Mouse (Mus musculus): ENCODE results near the gene Armc6. TPM values are rescaled to one million over a fixed set of nuclear protein-coding genes. Genes with fewer than 3 reads are reported as not detected.
"Not testable (repeated sequence)": the region's sequence is repeated elsewhere in the genome, so short reads cannot be mapped to it uniquely, and the experiment has no call there.

The Armc6 gene
- polyA plus RNA-seq, 1 experiment from 2014 or later = 22.1 TPM

- ATAC-seq (replicated peaks; ENCODE audit: extremely low read depth, insufficient read depth, low FRiP score) = no peak
- Histone ChIP-seq H3K27ac (ENCODE audit: low read length) (no peak overlapping the region; the same call in 1 of the 2 replicates), H3K27me3 (ENCODE audit: control insufficient read depth, insufficient read depth, low read length) (no peaks in the 10 kb centered on the region), H3K4me2 (ENCODE audit: low read depth, low read length) (no peak overlapping the region), H3K4me1 (ENCODE audit: control insufficient read depth, insufficient read depth, low read length) (peaks cover 18% of the 10 kb centered on the region), H3K36me3 (ENCODE audit: control insufficient read depth, insufficient read depth) (peaks cover 13% of the 10 kb centered on the region; the same call in 1 of the 2 replicates), H3K9ac (ENCODE audit: low read length) (no peak overlapping the region), H3K4me3 (ENCODE audit: low read length) (no peak overlapping the region), H3K9me3 (replicated peaks; ENCODE audit: control insufficient read depth, low read length) (no peaks in the 10 kb centered on the region)
- 85% methylated on average over 3 of the region's 3 CpGs for WGBS
Observed at GRCm38 (mm10) chr8:70220911-70221310, 13.4 kb downstream of the Armc6 start.

GRCm38 (mm10) chr8:70220236-70220840, 13.9 kb downstream of the Armc6 start:
- H3K9ac ChIP-seq (ENCODE audit: low read length) = peak overlapping the region; percentile 44; the same call in 1 of the 2 replicates
- no peak; the same call in 1 of the 2 replicates for ATAC-seq (replicated peaks; ENCODE audit: extremely low read depth, insufficient read depth, low FRiP score)
- H3K36me3 ChIP-seq (ENCODE audit: control insufficient read depth, insufficient read depth) = peaks cover 13% of the 10 kb centered on the region; the same call in 1 of the 2 replicates
- H3K27ac ChIP-seq (ENCODE audit: low read length) = peak overlapping the region; percentile 13
- WGBS = 57% methylated on average over 8 of the region's 8 CpGs
- no peaks in the 10 kb centered on the region for H3K27me3 ChIP-seq (ENCODE audit: control insufficient read depth, insufficient read depth, low read length)
- peaks cover 18% of the 10 kb centered on the region for H3K4me1 ChIP-seq (ENCODE audit: control insufficient read depth, insufficient read depth, low read length)
- H3K4me3 ChIP-seq (ENCODE audit: low read length) = no peak overlapping the region
- no peak overlapping the region for H3K4me2 ChIP-seq (ENCODE audit: low read depth, low read length)
- H3K9me3 ChIP-seq (replicated peaks; ENCODE audit: control insufficient read depth, low read length) = no peaks in the 10 kb centered on the region

- Histone ChIP-seq H3K9ac (ENCODE audit: low read length) (no peak overlapping the region), H3K4me2 (ENCODE audit: low read depth, low read length) (no peak overlapping the region), H3K27ac (ENCODE audit: low read length) (no peak overlapping the region), H3K4me1 (ENCODE audit: control insufficient read depth, insufficient read depth, low read length) (peaks cover 18% of the 10 kb centered on the region), H3K4me3 (ENCODE audit: low read length) (no peak overlapping the region), H3K9me3 (replicated peaks; ENCODE audit: control insufficient read depth, low read length) (no peaks in the 10 kb centered on the region), H3K27me3 (ENCODE audit: control insufficient read depth, insufficient read depth, low read length) (no peaks in the 10 kb centered on the region), H3K36me3 (ENCODE audit: control insufficient read depth, insufficient read depth) (peaks cover 7% of the 10 kb centered on the region; the same call in 1 of the 2 replicates)
- ATAC-seq (replicated peaks; ENCODE audit: extremely low read depth, insufficient read depth, low FRiP score) = no peak
- 47% methylated on average over 5 of the region's 5 CpGs for WGBS
Observed at GRCm38 (mm10) chr8:70219107-70219684, 15.1 kb downstream of the Armc6 start.

- ATAC-seq (replicated peaks; ENCODE audit: extremely low read depth, insufficient read depth, low FRiP score) = no peak
- H3K4me3 ChIP-seq (ENCODE audit: low read length) = no peak overlapping the region
- no peak overlapping the region for H3K4me2 ChIP-seq (ENCODE audit: low read depth, low read length)
- no peaks in the 10 kb centered on the region for H3K27me3 ChIP-seq (ENCODE audit: control insufficient read depth, insufficient read depth, low read length)
- no peak overlapping the region for H3K27ac ChIP-seq (ENCODE audit: low read length)
- H3K9me3 ChIP-seq (replicated peaks; ENCODE audit: control insufficient read depth, low read length) = no peaks in the 10 kb centered on the region
- H3K36me3 ChIP-seq (ENCODE audit: control insufficient read depth, insufficient read depth) = peaks cover 5% of the 10 kb centered on the region; the same call in 1 of the 2 replicates
- H3K9ac ChIP-seq (ENCODE audit: low read length) = no peak overlapping the region
- H3K4me1 ChIP-seq (ENCODE audit: control insufficient read depth, insufficient read depth, low read length) = peaks cover 21% of the 10 kb centered on the region
Observed at GRCm38 (mm10) chr8:70217441-70217840, 16.8 kb downstream of the Armc6 start.

- 36% methylated on average over 1 of the region's 1 CpGs for WGBS
- Histone ChIP-seq H3K4me1 (ENCODE audit: control insufficient read depth, insufficient read depth, low read length) (peaks cover 21% of the 10 kb centered on the region), H3K27ac (ENCODE audit: low read length) (peak overlapping the region; percentile 27; the same call in 1 of the 2 replicates), H3K27me3 (ENCODE audit: control insufficient read depth, insufficient read depth, low read length) (no peaks in the 10 kb centered on the region), H3K36me3 (ENCODE audit: control insufficient read depth, insufficient read depth) (no peaks in the 10 kb centered on the region), H3K9me3 (replicated peaks; ENCODE audit: control insufficient read depth, low read length) (no peaks in the 10 kb centered on the region), H3K4me3 (ENCODE audit: low read length) (no peak overlapping the region), H3K4me2 (ENCODE audit: low read depth, low read length) (no peak overlapping the region), H3K9ac (ENCODE audit: low read length) (no peak overlapping the region)
- no peak for ATAC-seq (replicated peaks; ENCODE audit: extremely low read depth, insufficient read depth, low FRiP score)
Observed at GRCm38 (mm10) chr8:70216566-70216965, 17.7 kb downstream of the Armc6 start.

- not testable (repeated sequence) for H3K9me3 ChIP-seq (replicated peaks; ENCODE audit: control insufficient read depth, low read length); H3K36me3 ChIP-seq (ENCODE audit: control insufficient read depth, insufficient read depth); H3K4me3 ChIP-seq (ENCODE audit: low read length); H3K9ac ChIP-seq (ENCODE audit: low read length); H3K27ac ChIP-seq (ENCODE audit: low read length); H3K4me2 ChIP-seq (ENCODE audit: low read depth, low read length); H3K27me3 ChIP-seq (ENCODE audit: control insufficient read depth, insufficient read depth, low read length); ATAC-seq (replicated peaks; ENCODE audit: extremely low read depth, insufficient read depth, low FRiP score)
- WGBS = 72% methylated on average over 3 of the region's 3 CpGs
- H3K4me1 ChIP-seq (ENCODE audit: control insufficient read depth, insufficient read depth, low read length) = peaks cover 21% of the 10 kb centered on the region
Observed at GRCm38 (mm10) chr8:70216161-70216560, 18.1 kb downstream of the Armc6 start.

- Histone ChIP-seq H3K36me3 (ENCODE audit: control insufficient read depth, insufficient read depth) (no peaks in the 10 kb centered on the region), H3K9me3 (replicated peaks; ENCODE audit: control insufficient read depth, low read length) (no peaks in the 10 kb centered on the region), H3K27me3 (ENCODE audit: control insufficient read depth, insufficient read depth, low read length) (no peaks in the 10 kb centered on the region), H3K4me1 (ENCODE audit: control insufficient read depth, insufficient read depth, low read length) (peaks cover 22% of the 10 kb centered on the region), H3K4me3 (ENCODE audit: low read length) (no peak overlapping the region), H3K9ac (ENCODE audit: low read length) (no peak overlapping the region), H3K27ac (ENCODE audit: low read length) (no peak overlapping the region), H3K4me2 (ENCODE audit: low read depth, low read length) (no peak overlapping the region)
- no peak for ATAC-seq (replicated peaks; ENCODE audit: extremely low read depth, insufficient read depth, low FRiP score)
- WGBS = 56% methylated on average over 5 of the region's 5 CpGs
Observed at GRCm38 (mm10) chr8:70215092-70215491, 19.2 kb downstream of the Armc6 start.

GRCm38 (mm10) chr8:70214411-70214810, 19.9 kb downstream of the Armc6 start:
- ATAC-seq (replicated peaks; ENCODE audit: extremely low read depth, insufficient read depth, low FRiP score) = no peak
- H3K4me1 ChIP-seq (ENCODE audit: control insufficient read depth, insufficient read depth, low read length) = peaks cover 19% of the 10 kb centered on the region
- H3K4me2 ChIP-seq (ENCODE audit: low read depth, low read length) = no peak overlapping the region
- H3K27me3 ChIP-seq (ENCODE audit: control insufficient read depth, insufficient read depth, low read length) = no peaks in the 10 kb centered on the region
- WGBS = 67% methylated on average over 3 of the region's 3 CpGs
- H3K27ac ChIP-seq (ENCODE audit: low read length) = no peak overlapping the region
- H3K4me3 ChIP-seq (ENCODE audit: low read length) = no peak overlapping the region
- H3K9ac ChIP-seq (ENCODE audit: low read length) = no peak overlapping the region
- H3K36me3 ChIP-seq (ENCODE audit: control insufficient read depth, insufficient read depth) = no peaks in the 10 kb centered on the region
- H3K9me3 ChIP-seq (replicated peaks; ENCODE audit: control insufficient read depth, low read length) = no peaks in the 10 kb centered on the region
